Mouse (Mus musculus): Measurements from ENCODE around the gene Ppp1r36.

Gene Ppp1r36

DNA sequence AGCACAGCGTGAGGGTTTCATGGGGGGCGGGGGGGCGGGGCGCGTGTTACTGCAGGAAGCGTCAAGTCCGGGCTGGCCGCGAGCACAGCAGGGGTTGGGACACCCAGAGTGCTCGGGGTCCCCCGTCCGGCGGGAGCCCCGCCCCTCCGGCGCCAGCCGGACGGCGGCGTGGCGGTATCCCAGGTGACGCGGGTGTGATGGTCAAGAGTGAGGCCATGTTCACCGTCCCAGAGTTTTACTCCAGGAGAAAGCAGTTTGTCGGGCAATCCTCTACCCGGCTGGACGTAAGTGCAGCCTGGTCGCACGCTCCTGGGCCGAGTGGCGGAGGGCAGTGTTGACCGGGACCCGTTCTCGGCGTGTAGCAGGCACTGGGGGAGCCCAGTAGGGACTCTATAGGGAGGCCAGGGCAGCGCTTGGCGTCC is at the start of gene Ppp1r36:
Gene Ppp1r36, plus strand, starts transcription at position 106 of the 422 bp plus-strand sequence.
- peak; percentile 33 for DNase-seq (ENCODE audit: low spot score)

DNA sequence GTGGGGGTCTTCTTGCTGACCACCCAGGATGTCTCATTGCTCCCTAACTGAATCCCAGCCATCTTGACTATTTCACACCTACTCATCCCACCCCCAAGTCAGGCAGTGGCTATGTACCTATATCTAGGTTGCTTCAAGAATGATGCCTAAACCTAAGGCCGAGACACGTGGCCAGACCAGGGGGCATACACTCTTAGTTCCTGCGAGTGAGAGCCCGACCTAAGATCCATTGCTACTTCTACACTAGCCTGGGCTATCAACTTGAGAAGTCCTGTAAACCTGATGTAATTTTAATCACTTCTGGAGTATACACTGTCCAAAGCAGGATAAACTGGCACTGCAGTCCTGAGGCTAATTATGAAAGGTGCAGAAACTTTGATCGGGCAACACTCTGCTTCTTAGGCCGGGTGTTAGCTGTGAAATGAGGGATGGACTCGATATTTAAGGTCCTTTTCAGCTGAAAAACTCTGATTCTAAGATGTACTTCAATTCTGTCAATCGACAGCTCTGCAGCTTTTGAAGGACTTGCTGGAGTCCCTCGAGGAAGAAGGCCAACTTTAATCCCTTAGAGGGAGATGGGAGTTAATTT is 49.0 kb upstream of the Ppp1r36 start:
- DNase-seq (ENCODE audit: low spot score): no peak

DNA sequence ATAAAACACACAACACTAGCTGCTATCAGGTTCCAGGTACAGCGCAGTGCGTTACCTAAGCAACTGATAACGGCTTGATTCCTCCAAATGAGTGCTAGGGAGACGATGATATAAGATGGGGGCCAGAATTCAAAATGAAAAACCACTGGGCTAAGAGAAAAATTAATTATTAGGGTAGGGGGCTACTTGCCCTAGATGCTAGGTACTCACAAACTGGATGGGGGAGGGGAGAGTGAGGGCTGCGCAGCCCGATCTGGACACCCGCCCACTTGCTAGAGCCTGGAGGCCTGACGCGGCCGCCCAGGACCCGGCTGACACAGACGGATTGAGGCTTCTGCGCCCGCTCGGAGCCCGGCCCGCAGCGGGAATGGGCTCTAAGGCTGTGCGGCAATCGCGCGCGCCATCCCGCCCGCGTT is 48.5 kb upstream of the Ppp1r36 start:
- no peak for DNase-seq (ENCODE audit: low spot score)

DNA sequence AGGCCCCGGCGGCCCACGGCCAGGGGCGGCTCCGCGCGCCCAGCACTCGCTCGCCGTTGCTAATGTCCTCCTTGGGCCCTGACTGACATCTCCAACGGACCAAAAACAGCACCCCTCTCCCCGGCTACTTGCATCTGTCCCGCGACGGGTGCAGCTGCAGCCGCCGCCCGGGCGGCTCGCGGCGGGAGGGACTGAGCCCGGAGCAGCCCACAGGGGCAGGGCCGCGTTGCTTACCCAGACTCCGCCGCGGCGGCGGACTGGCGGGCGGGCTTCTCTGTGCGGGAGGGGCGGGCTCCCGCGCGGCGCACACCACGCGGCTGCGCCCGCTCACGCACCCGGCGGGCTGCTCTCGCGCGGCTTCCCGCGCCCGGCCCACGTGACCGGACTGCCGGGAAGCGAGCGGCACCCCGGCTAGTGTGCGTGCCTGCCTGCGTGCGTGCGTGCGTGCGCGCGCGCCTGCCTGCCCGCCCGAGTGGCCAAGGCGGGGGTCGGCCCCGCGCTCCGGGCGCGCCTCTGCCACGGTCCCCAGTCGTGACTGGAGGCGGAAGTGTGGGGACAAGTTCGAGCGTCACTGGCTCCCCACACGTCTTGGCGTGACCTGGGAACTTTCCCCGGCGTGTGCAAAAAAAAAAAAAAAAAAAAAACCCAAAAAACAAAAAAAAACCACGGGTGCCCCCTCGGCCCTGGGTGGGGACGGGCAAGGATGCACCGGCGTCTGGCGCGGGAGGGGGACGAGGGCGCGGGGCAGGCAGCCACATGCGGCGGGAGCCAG is 47.9 kb upstream of the Ppp1r36 start, which contains the start of gene Zbtb25:
Gene Zbtb25, minus strand, starts transcription at position 397 of the 772 bp plus-strand sequence.
- DNase-seq (ENCODE audit: low spot score): peak; percentile 89

DNA sequence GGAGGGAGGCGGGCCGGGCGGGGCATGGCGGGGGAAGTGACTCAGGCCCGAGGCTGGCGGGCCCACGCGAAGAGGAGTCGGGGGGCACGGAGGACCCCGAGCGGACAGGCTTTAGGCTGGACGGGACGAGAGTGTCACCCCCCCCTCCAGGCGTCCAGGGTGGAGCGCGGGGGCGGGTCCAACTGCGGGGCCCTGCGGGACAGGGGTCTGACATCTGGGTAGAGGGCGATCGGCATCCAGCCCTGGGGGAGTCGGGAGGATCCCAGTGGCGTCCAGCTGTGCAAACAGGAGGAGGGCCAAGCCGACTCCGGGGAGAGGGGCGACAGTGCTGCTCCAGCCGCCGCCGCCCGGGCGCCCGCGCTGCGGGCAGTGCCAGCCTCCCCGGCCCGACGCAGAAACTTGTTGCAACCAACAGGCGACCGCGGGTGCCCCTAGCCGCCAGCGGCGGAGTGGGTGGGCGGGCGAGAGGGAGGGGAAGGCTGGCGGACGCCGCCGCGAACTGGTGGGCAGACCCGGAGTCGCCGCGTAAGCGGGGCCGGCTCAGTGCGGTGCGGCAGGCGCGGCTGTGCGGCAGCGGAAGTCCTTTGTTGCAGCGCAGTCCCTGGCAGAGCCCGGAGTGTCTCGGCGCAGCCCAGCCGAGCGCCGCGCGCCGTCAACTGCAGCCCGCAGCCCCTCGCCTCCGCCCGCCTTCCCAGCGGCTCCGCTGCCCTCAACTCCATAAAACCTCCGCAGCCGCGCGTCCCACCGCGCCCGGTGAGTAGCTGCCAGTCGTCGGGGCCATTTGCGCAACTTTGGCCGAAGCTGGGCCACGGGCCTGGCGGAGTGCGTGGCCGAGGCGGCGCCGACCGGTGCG is 47.1 kb upstream of the Ppp1r36 start, which contains the start of gene Zbtb1:
Gene Zbtb1, plus strand, starts transcription at position 289 of the 853 bp plus-strand sequence.
- peak; percentile 82 for DNase-seq (ENCODE audit: low spot score)

DNA sequence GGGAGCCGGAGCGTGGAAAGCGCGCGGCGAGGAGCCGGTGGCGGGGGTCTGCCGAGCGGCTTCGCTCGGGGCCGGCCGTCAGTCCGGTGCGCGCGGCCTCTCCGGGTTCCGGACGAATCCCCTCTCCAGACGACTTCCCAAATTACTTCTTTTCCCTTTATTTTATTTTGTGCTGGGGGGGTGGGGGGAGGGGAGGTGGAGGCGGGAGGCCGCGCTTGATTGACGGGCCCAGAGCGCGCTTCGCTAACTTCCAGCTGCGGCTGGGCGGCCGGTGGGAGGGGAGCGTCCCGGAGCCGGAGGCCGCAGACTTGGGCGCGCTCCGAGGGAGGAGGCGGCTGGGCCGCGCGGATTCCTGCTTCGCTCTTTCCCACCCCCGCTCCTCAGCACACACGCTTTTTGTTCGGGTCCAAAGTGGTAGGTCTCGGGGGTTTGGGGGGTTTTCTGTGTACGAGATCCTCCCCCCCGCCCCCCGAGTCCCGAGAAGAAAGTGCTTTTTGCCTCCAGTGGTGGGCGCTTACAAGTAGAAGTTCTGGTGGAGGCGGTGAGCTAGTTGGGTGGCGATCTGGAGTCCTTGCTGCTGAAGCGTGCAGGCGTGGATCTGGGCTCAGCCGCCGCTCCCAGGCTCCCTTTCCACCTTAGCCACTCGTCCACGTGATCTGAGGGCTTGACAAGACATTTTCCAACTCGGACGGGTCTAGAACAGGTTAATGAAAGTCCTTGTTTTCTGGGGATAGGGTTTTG is 46.3 kb upstream of the Ppp1r36 start:
- peak; percentile 85 for DNase-seq (ENCODE audit: low spot score)

DNA sequence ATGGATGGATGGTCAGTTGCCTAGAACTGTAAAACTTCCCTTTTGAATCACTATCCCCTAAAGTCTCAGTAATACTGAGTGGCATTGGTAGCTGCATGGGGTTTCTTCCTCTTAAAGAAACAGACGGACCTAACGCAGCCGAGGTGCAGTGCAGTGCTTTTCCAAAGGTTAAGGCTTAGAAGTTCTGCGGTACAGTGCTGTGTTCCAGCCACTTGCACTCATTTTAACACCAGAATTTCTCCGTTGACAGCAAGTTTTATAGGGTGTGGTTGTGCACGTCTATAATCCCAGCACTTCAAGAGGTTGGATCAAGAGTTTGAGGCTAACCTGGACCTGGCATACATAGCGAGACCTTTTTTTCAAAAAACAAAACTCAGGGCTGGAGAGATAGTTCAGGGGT is 45.3 kb upstream of the Ppp1r36 start:
- no peak for DNase-seq (ENCODE audit: low spot score)

DNA sequence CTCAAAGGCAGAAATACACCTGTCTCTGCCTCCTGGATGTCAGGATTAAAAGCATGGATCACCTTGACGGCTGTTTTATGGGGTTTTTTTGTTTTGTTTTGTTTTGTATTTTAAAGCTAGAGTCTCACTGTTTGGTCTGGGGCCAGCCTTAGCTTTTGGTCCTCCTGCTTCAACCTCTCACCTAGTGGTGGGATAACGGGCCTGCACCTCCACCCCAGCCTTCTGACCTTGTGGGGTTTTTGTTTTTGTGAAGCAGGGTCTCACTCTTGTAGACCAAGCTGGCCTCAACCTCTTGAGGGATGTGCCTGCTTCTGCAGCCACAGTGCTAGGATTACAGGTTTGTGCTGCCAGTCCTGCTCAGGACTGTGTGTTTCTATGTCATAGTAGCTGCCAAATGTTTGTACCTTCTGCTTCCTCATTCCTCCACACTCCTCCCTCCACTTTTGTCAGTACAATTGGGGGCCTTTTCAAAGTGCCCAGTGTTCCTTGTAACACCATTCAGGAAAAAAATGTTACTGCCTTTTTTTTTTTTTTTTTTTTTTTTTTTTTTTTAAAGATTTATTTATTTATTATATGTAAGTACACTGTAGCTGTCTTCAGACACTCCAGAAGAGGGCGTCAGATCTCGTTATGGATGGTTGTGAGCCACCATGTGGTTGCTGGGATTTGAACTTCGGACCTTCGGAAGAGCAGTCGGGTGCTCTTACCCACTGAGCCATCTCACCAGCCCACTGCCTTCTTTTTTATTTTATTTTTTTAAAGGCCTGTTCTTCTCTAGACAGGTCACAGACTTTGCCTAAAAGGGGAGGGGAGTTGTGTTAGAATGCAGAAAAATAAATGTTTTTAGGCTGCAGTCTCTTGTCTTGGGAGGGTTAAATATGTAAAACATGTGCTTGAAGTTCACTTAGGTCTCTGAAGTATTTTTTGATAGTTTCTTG is 44.2 kb upstream of the Ppp1r36 start:
- no peak for DNase-seq (ENCODE audit: low spot score)

DNA sequence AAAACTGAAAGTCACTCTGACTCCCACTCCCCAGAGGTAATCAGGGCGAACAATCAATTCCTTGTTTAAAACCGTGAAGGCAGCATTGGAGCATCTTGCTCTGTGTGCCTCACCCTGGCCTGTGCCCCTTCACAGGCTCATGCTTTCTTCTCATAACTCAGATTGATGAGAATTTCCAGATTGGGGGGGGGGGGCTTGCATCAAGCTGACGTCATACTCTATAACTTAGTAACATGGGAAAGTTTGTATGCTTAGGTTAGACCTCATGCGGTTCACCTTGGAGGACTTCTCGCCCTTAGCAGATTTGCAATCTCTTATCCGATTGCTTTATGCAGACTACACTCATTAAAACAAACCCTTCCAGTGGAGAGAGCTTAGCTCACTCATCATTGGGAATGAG is 43.3 kb upstream of the Ppp1r36 start:
- DNase-seq (ENCODE audit: low spot score): no peak

DNA sequence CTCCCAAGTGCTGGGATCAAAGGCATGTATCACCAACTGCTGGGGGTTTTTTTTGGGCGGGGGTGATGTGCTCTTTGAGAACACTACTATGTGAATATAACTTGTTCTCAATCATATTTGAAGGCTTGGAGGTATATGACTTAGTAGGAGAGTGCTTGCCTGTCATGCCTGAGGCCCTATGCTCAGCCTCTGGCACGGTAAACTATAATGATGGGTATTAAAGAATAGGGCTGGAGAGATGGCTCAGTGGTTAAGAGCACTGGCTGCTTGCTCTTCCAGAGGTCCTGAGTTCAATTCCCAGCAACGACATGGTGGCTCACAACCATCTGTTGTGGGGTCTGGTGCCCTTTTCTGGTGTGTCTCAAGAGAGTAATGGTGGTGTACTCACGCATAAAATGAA is 42.4 kb upstream of the Ppp1r36 start:
- DNase-seq (ENCODE audit: low spot score): no peak

DNA sequence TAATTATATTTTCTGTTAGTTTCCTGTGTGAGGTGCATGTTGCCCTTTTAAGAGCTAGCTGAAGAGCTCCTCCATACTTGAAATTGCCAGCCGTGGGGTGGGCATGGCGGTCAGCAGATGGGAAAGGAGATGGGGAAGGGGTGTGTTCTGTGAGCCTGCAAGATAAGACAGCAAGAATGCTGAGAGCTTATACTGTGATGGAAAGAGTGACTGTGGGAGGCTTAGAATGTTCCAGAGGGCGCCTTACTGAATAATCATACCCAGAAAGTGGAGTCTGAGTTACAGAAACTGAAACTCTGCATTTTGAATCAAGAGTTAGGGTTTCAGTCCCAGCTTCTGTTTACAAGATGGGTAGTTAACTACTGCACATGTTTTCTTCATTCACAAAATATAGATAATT is 41.8 kb upstream of the Ppp1r36 start:
- DNase-seq (ENCODE audit: low spot score): no peak

DNA sequence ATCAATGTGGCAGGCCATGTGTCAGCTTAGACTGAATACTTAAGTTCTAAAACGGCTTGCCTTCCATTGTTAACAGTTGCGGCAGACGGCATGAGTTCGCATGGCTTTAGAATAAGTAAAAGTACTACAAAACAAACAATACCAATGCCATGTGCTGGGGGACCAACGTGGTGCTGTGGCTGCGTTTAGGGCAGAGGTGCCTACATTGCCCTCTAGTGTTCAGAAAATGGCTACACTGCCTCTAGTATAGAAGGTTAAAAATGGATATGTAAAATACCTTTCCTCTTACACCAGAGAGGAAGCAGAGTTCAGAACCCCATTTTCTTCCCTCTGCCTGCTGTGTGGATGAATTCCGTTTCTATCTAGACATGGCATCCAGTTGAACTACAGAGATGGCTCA is 40.7 kb upstream of the Ppp1r36 start:
- DNase-seq (ENCODE audit: low spot score): no peak

DNA sequence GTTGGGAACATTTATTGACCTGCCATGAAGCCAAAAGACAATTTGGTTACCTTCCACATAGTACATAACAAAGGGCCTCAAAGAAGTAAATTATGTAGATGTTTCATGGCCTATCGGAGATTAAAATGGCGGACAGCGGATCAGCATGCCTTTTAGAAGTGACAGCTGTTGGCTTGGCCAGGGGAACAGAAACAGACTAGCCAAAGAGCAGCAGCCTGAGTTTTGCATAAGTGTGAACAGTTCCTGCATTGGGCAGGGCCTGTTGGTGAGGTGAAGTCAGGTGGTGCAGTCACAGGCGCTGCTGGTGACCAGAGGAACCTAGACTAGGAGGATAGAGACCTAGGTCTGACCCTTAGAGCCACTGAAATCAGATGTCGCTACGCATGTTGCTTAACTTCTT is 40.3 kb upstream of the Ppp1r36 start:
- no peak for DNase-seq (ENCODE audit: low spot score)

DNA sequence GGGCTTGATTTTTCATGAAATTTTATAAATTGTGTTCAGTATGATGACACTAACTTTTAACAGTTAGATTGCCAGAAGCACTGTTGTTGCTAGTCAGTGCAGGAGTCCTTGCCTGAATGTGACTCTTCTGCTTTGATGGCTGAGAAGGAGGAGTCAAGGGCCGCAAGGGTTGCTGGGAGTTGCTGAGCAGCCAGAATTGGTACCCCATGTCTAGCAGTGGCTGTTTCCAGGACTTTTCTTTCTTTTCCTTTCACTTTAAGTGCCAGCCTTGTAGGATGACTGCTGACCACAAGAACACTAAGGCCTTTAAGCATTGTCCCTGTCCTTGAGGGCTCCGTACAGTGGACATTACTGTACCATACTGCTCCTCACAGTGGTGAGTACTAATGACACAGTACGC is 39.6 kb upstream of the Ppp1r36 start:
- no peak for DNase-seq (ENCODE audit: low spot score)

DNA sequence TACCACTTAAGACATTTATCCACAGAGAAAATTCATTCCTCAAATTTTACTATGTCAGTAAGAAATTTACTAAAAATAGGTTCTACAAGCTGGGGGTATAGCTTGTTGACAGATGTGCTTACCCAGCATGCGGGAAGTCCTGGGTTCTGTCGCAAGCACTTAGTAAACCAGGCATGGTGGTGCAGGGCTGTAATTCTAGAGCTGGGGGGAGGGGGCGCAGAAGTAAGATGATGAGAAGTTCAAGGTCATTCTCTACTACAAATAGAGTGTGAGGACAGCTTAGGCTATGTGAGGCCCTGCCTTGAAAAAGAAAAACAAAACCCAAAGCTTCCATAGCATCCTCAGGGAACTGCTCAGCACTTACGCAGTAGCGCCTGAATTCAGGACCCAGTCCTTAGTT is 38.8 kb upstream of the Ppp1r36 start:
- DNase-seq (ENCODE audit: low spot score): no peak

DNA sequence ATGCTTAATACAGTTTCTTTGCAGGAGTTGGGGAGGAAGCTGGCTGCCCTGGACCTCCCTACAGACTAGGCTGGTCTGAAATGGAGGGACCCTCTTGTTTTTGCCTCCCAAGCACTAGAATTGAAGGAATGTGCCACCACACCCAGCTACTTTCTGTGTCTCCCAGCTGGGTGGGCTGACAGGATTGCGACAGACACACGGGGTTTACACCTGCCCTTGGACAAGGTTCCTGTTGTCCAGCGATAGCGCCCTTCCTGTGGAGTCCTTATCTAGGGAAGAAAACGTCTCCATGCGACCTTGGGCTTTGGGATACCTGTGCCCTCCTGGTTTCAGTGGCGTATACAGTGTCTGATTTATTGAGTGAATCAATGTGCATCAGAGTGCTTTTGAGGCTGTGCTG is 37.2 kb upstream of the Ppp1r36 start:
- DNase-seq (ENCODE audit: low spot score): no peak

DNA sequence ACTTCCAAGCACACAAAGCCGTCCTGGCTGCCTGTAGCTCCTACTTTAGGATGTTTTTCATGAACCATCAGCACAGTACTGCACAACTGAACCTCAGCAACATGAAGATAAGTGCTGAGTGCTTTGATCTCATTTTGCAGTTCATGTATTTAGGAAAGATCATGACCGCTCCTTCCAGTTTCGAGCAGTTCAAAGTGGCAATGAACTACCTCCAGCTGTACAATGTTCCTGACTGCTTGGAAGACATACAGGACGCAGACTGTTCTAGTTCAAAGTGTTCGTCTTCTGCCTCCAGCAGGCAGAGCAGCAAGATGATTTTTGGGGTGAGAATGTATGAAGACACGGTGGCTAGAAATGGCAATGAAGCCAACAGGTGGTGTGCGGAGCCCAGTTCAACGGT is 32.0 kb upstream of the Ppp1r36 start:
- no peak for DNase-seq (ENCODE audit: low spot score)

DNA sequence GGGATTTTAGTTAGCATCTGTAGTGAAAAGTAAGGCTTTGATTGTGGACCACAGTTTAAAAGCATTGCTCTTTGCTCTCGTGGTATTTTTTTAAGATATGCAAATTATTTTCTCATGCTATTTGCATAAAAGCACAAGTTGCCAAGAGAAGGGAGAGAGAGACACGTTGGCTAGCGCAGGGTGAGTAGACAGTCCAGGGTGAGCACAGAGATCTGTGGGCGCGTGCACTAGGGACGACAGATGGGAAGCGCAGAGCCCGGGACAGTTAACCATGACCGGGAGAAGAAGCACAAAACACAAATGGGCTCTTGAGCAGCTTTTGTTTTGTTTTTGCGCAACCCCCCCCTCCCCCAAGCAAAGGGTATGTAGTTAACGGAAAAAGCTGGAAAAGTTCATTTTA is 28.5 kb upstream of the Ppp1r36 start:
- no peak for DNase-seq (ENCODE audit: low spot score)

DNA sequence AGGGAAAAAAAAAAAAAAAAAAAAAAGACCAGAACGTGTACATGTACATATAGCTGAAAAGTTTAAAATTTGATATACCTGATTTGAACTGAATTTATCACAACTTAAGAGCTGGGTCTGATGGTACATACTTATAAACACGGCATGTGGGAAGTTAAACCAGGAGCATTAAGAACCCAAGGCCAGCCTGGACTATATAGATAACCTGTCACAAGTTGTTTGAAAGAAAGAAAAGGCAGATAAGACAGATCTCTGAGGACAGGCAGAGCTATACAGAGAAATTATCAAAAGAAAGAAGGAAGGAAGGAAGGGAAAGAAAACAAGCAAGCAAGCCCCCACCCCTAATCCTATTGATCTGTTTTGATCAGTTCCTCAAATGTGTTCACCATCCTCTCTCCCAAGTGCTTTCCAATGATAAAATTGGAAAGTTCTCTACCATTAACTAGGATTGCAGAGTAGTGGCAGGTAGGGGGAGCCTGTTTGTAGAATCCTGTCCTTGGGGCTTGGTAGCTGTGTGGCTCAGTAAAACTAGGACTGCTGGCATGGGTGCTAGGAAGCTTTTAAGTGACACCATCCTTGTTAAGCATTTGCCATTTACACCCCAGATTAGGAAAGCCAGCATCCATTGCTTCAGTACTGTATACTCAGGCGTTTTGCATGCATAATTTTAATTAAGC is 25.6 kb upstream of the Ppp1r36 start:
- no peak for DNase-seq (ENCODE audit: low spot score)

DNA sequence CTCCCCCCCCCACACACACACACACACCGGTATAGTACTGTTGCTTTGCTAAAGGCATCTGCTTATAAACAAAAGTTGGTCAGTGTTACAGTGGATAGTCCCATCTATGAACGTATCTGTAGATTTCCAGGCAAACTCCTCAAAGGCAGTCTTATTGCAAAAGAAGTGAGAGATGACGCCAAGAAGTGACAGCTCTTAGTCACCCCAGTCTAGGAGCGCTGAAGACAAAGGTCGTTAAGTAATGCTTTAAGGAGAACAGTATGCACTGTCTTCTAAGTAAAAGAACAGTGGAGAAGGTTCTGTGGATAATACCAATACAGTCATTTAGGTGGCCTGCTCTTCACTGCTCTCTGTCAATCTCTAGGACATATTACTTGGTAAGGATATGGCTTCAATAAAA is 24.4 kb upstream of the Ppp1r36 start:
- no peak for DNase-seq (ENCODE audit: low spot score)
